Mouse (Mus musculus) limb, embryonic 14.5 days (tissue): Measurements from ENCODE around the gene Ppfia2. TPM values are rescaled to one million over a fixed set of nuclear protein-coding genes. Genes with fewer than 3 reads are reported as not detected.

ENCODE experiments used
- ATAC-seq: fragments of 200-750 bp; cut with Nextera tagmentation; 2 replicates; pipeline ENCODE4 v1.8.0; 2017; ENCODE audit warnings: low read depth, moderate number of reproducible peaks, moderate TSS enrichment; ENCODE audit not compliant: low FRiP score
- DNase-seq: peaks from one replicate; pipeline ENCODE4 v3.0.0-alpha.2; 2015; ENCODE audit warnings: low spot score
- H3K27ac ChIP-seq: fragments of 300-500 bp; sonication (generic); replicated peaks from 2 replicates; pipeline ENCODE4 v1.5.1; 2014; ENCODE audit warnings: low read depth, mild to moderate bottlenecking, low read length, moderate library complexity, mixed read lengths
- H3K27me3 ChIP-seq: fragments of 300-500 bp; sonication (generic); 2 replicates; pipeline ENCODE4 v1.6.1; 2014; ENCODE audit warnings: low read length, mixed read lengths; ENCODE audit not compliant: control insufficient read depth, insufficient read depth
- H3K36me3 ChIP-seq: fragments of 300-500 bp; sonication (generic); 2 replicates; pipeline ENCODE4 v1.6.1; 2014; ENCODE audit warnings: mild to moderate bottlenecking, low read length, moderate library complexity, mixed read lengths; ENCODE audit not compliant: control insufficient read depth, insufficient read depth
- H3K4me1 ChIP-seq: fragments of 300-500 bp; sonication (generic); 2 replicates; pipeline ENCODE4 v1.6.1; 2014; ENCODE audit warnings: antibody characterized with exemption, low read length, mixed read lengths; ENCODE audit not compliant: control insufficient read depth, insufficient read depth
- H3K4me2 ChIP-seq: fragments of 300-500 bp; sonication (generic); replicated peaks from 2 replicates; pipeline ENCODE4 v1.6.1; 2014; ENCODE audit warnings: low read depth, mild to moderate bottlenecking, low read length, moderate library complexity; ENCODE audit not compliant: severe bottlenecking
- H3K4me3 ChIP-seq: fragments of 300-500 bp; sonication (generic); replicated peaks from 2 replicates; pipeline ENCODE4 v1.5.1; 2014; ENCODE audit warnings: low read length
- H3K9ac ChIP-seq: fragments of 300-500 bp; sonication (generic); 2 replicates; pipeline ENCODE4 v1.6.1; 2014; ENCODE audit warnings: mild to moderate bottlenecking, low read depth, low read length, moderate library complexity; ENCODE audit not compliant: severe bottlenecking
- H3K9me3 ChIP-seq: fragments of 300-500 bp; sonication (generic); 2 replicates; pipeline ENCODE4 v1.6.1; 2016; ENCODE audit warnings: low read length; ENCODE audit not compliant: control insufficient read depth
- POLR2A ChIP-seq: fragments of 200-500 bp; IDR thresholded peaks from 2 replicates; pipeline ENCODE4 v1.8.0; 2012; ENCODE audit warnings: inconsistent platforms, mild to moderate bottlenecking, moderate library complexity, borderline replicate concordance; ENCODE audit not compliant: insufficient read depth, insufficient read length; ENCODE audit errors: extremely low read depth
- WGBS: fragments of 180-500 bp; shearing (Covaris S2); extraction: QIAGEN DNeasy Blood & Tissue Kit; methylation state at CpG from one replicate; pipeline ENCODE4 v1.1.7; 2014; 5-methylcytosine and 5-hydroxymethylcytosine counted together
- polyA plus RNA-seq, 2 experiments: library from polyadenylated mRNA; depleted of rRNA in 1 of 2; stranded (reverse) in 1 of 2; unstranded in 1 of 2; fragments of >200 nt; fragmentation: Nextera tagmentation in 1 of 2; extraction: Ambion mirVana in 1 of 2; gene quantifications; 2 replicates each; pipeline versions ENCODE4 v1.2.1 to v1.2.3; 2012 to 2014

Gene Ppfia2
- 0.64 and 0.81 TPM in 2 replicates for polyA plus RNA-seq (2012; rRNA removed)
- polyA plus RNA-seq (2014; fragmentation: Nextera tagmentation; extraction: Ambion mirVana) = 0.66 and 0.70 TPM in 2 replicates

GRCm38 (mm10) chr10:106469855-106470532, at the start of gene Ppfia2:
Gene Ppfia2 (plus strand): TSS chr10:106470339.
- no peaks in the 10 kb centered on the region for H3K9me3 ChIP-seq
- H3K27ac ChIP-seq = no peak within 1 kb of the TSS
- ATAC-seq (no peak), DNase-seq (peak; percentile 50)
- H3K4me3 ChIP-seq = peak within 1 kb of the TSS; percentile 43
- peak within 1 kb of the TSS; percentile 45 for H3K9ac ChIP-seq
- no peak for TF ChIP-seq POLR2A
- WGBS = 0% methylated on average over 30 of the region's 30 CpGs
- no peaks in the 10 kb centered on the region for H3K36me3 ChIP-seq
- peak within 1 kb of the TSS; percentile 80 for H3K4me2 ChIP-seq
- peaks cover 15% of the 10 kb centered on the region; the same call in 1 of the 2 replicates for H3K27me3 ChIP-seq
- H3K4me1 ChIP-seq = 0 out of 2 replicates have a peak, but pooled peaks cover 3% of the 10 kb centered on the region

- Histone ChIP-seq H3K9ac (peak overlapping the region; percentile 28; the same call in 1 of the 2 replicates), H3K4me3 (peak overlapping the region; percentile 43), H3K9me3 (no peaks in the 10 kb centered on the region), H3K4me1 (0 out of 2 replicates have a peak, but pooled peaks cover 3% of the 10 kb centered on the region), H3K27ac (no peak overlapping the region), H3K4me2 (peak overlapping the region; percentile 80), H3K36me3 (no peaks in the 10 kb centered on the region), H3K27me3 (peaks cover 15% of the 10 kb centered on the region; the same call in 1 of the 2 replicates)
- ATAC-seq (no peak), DNase-seq (peak; percentile 3)
- 4% methylated on average over 19 of the region's 19 CpGs for WGBS
- TF ChIP-seq POLR2A = no peak
These were observed 1.0 kb upstream of the Ppfia2 start for GRCm38 (mm10) chr10:106468956-106469721.

GRCm38 (mm10) chr10:106470533-106471205, 530 bp downstream of the Ppfia2 start:
- H3K9me3 ChIP-seq = no peaks in the 10 kb centered on the region
- TF ChIP-seq POLR2A = no peak
- H3K4me2 ChIP-seq = peak overlapping the region; percentile 80
- WGBS = 10% methylated on average over 18 of the region's 18 CpGs
- ATAC-seq = no peak
- no peak overlapping the region for H3K27ac ChIP-seq
- 0 out of 2 replicates have a peak, but pooled peaks cover 3% of the 10 kb centered on the region for H3K4me1 ChIP-seq
- H3K4me3 ChIP-seq = peak overlapping the region; percentile 43
- H3K9ac ChIP-seq = peak overlapping the region; percentile 45
- peaks cover 15% of the 10 kb centered on the region; the same call in 1 of the 2 replicates for H3K27me3 ChIP-seq
- H3K36me3 ChIP-seq = no peaks in the 10 kb centered on the region
- DNase-seq = peak; percentile 3

- Histone ChIP-seq H3K4me3 (no peak overlapping the region), H3K27me3 (no peaks in the 10 kb centered on the region)
- 54% methylated on average over 6 of the region's 6 CpGs for WGBS
These were observed 39.4 kb downstream of the Ppfia2 start for GRCm38 (mm10) chr10:106509281-106510165.

More at GRCm38 (mm10) chr10:106509281-106510165, 39.4 kb downstream of the Ppfia2 start:
- H3K9ac ChIP-seq = no peak overlapping the region
- no peak overlapping the region for H3K27ac ChIP-seq
- DNase-seq = no peak
- no peaks in the 10 kb centered on the region for H3K9me3 ChIP-seq
- no peak for ATAC-seq
- H3K4me2 ChIP-seq = no peak overlapping the region
- H3K36me3 ChIP-seq = no peaks in the 10 kb centered on the region
- no peaks in the 10 kb centered on the region for H3K4me1 ChIP-seq
- TF ChIP-seq POLR2A = no peak
